Mouse (Mus musculus): ENCODE data around the gene Arhgap28. TPM values are rescaled to one million over a fixed set of nuclear protein-coding genes. Genes with fewer than 3 reads are reported as not detected.

Arhgap28 gene
- polyA plus RNA-seq, 1 experiment from 2014 or later: 5.1 TPM

GRCm38 (mm10) chr17:67888081-67888480, 115.8 kb downstream of the Arhgap28 start:
- Histone ChIP-seq H3K27me3 (ENCODE audit: control insufficient read depth, insufficient read depth, low read length) (no peaks in the 10 kb centered on the region), H3K36me3 (ENCODE audit: control insufficient read depth, insufficient read depth, low read length) (no peaks in the 10 kb centered on the region), H3K4me2 (ENCODE audit: low read depth, low read length) (no peak overlapping the region), H3K4me3 (ENCODE audit: low read depth, low read length) (no peak overlapping the region), H3K4me1 (ENCODE audit: control insufficient read depth, insufficient read depth, low read length) (no peaks in the 10 kb centered on the region), H3K9me3 (ENCODE audit: control insufficient read depth, low read length) (no peaks in the 10 kb centered on the region), H3K27ac (ENCODE audit: low read depth, low read length) (no peak overlapping the region), H3K9ac (replicated peaks; ENCODE audit: low read depth, low read length) (no peak overlapping the region)
- no peak for ATAC-seq (ENCODE audit: low read depth)
- WGBS: 94% methylated on average over 9 of the region's 9 CpGs

GRCm38 (mm10) chr17:67886326-67886725, 117.6 kb downstream of the Arhgap28 start:
- Histone ChIP-seq H3K9ac (replicated peaks; ENCODE audit: low read depth, low read length) (no peak overlapping the region), H3K9me3 (ENCODE audit: control insufficient read depth, low read length) (no peaks in the 10 kb centered on the region), H3K4me3 (ENCODE audit: low read depth, low read length) (no peak overlapping the region), H3K4me1 (ENCODE audit: control insufficient read depth, insufficient read depth, low read length) (no peaks in the 10 kb centered on the region), H3K4me2 (ENCODE audit: low read depth, low read length) (no peak overlapping the region), H3K27ac (ENCODE audit: low read depth, low read length) (no peak overlapping the region), H3K36me3 (ENCODE audit: control insufficient read depth, insufficient read depth, low read length) (no peaks in the 10 kb centered on the region), H3K27me3 (ENCODE audit: control insufficient read depth, insufficient read depth, low read length) (no peaks in the 10 kb centered on the region)
- ATAC-seq (ENCODE audit: low read depth): no peak
- 90% methylated on average over 5 of the region's 5 CpGs for WGBS

GRCm38 (mm10) chr17:67877599-67877998, 126.3 kb downstream of the Arhgap28 start:
- no peak overlapping the region for H3K9ac ChIP-seq (replicated peaks; ENCODE audit: low read depth, low read length)
- no peaks in the 10 kb centered on the region for H3K27me3 ChIP-seq (ENCODE audit: control insufficient read depth, insufficient read depth, low read length)
- H3K4me2 ChIP-seq (ENCODE audit: low read depth, low read length): no peak overlapping the region
- no peak for ATAC-seq (ENCODE audit: low read depth)
- H3K4me3 ChIP-seq (ENCODE audit: low read depth, low read length): no peak overlapping the region
- H3K36me3 ChIP-seq (ENCODE audit: control insufficient read depth, insufficient read depth, low read length): no peaks in the 10 kb centered on the region
- H3K27ac ChIP-seq (ENCODE audit: low read depth, low read length): no peak overlapping the region
- no peaks in the 10 kb centered on the region for H3K4me1 ChIP-seq (ENCODE audit: control insufficient read depth, insufficient read depth, low read length)
- H3K9me3 ChIP-seq (ENCODE audit: control insufficient read depth, low read length): no peaks in the 10 kb centered on the region
- WGBS: 87% methylated on average over 12 of the region's 12 CpGs

GRCm38 (mm10) chr17:67869731-67870601, 134.0 kb downstream of the Arhgap28 start:
- Histone ChIP-seq H3K9me3 (ENCODE audit: control insufficient read depth, low read length) (no peaks in the 10 kb centered on the region), H3K27me3 (ENCODE audit: control insufficient read depth, insufficient read depth, low read length) (no peaks in the 10 kb centered on the region), H3K4me3 (ENCODE audit: low read depth, low read length) (no peak overlapping the region), H3K27ac (ENCODE audit: low read depth, low read length) (no peak overlapping the region), H3K4me2 (ENCODE audit: low read depth, low read length) (no peak overlapping the region), H3K4me1 (ENCODE audit: control insufficient read depth, insufficient read depth, low read length) (no peaks in the 10 kb centered on the region), H3K36me3 (ENCODE audit: control insufficient read depth, insufficient read depth, low read length) (no peaks in the 10 kb centered on the region), H3K9ac (replicated peaks; ENCODE audit: low read depth, low read length) (no peak overlapping the region)
- peak; percentile 78 for ATAC-seq (ENCODE audit: low read depth)
- WGBS: 70% methylated on average over 23 of the region's 23 CpGs

GRCm38 (mm10) chr17:67866541-67867241, 137.2 kb downstream of the Arhgap28 start:
- no peaks in the 10 kb centered on the region for H3K9me3 ChIP-seq (ENCODE audit: control insufficient read depth, low read length)
- no peaks in the 10 kb centered on the region for H3K36me3 ChIP-seq (ENCODE audit: control insufficient read depth, insufficient read depth, low read length)
- no peak overlapping the region for H3K9ac ChIP-seq (replicated peaks; ENCODE audit: low read depth, low read length)
- H3K27me3 ChIP-seq (ENCODE audit: control insufficient read depth, insufficient read depth, low read length): no peaks in the 10 kb centered on the region
- ATAC-seq (ENCODE audit: low read depth): no peak
- no peak overlapping the region for H3K4me3 ChIP-seq (ENCODE audit: low read depth, low read length)
- H3K4me2 ChIP-seq (ENCODE audit: low read depth, low read length): no peak overlapping the region
- H3K4me1 ChIP-seq (ENCODE audit: control insufficient read depth, insufficient read depth, low read length): no peaks in the 10 kb centered on the region
- 85% methylated on average over 20 of the region's 20 CpGs for WGBS
- no peak overlapping the region for H3K27ac ChIP-seq (ENCODE audit: low read depth, low read length)

GRCm38 (mm10) chr17:67866026-67866425, 137.9 kb downstream of the Arhgap28 start:
- Histone ChIP-seq H3K4me2 (ENCODE audit: low read depth, low read length) (no peak overlapping the region), H3K36me3 (ENCODE audit: control insufficient read depth, insufficient read depth, low read length) (no peaks in the 10 kb centered on the region), H3K9me3 (ENCODE audit: control insufficient read depth, low read length) (no peaks in the 10 kb centered on the region), H3K4me1 (ENCODE audit: control insufficient read depth, insufficient read depth, low read length) (no peaks in the 10 kb centered on the region), H3K4me3 (ENCODE audit: low read depth, low read length) (no peak overlapping the region), H3K27me3 (ENCODE audit: control insufficient read depth, insufficient read depth, low read length) (no peaks in the 10 kb centered on the region), H3K27ac (ENCODE audit: low read depth, low read length) (no peak overlapping the region), H3K9ac (replicated peaks; ENCODE audit: low read depth, low read length) (no peak overlapping the region)
- 79% methylated on average over 9 of the region's 9 CpGs for WGBS
- no peak for ATAC-seq (ENCODE audit: low read depth)

- Histone ChIP-seq H3K9ac (replicated peaks; ENCODE audit: low read depth, low read length) (no peak overlapping the region), H3K27ac (ENCODE audit: low read depth, low read length) (no peak overlapping the region), H3K4me1 (ENCODE audit: control insufficient read depth, insufficient read depth, low read length) (no peaks in the 10 kb centered on the region), H3K4me3 (ENCODE audit: low read depth, low read length) (no peak overlapping the region), H3K9me3 (ENCODE audit: control insufficient read depth, low read length) (no peaks in the 10 kb centered on the region), H3K4me2 (ENCODE audit: low read depth, low read length) (no peak overlapping the region), H3K27me3 (ENCODE audit: control insufficient read depth, insufficient read depth, low read length) (no peaks in the 10 kb centered on the region), H3K36me3 (ENCODE audit: control insufficient read depth, insufficient read depth, low read length) (no peaks in the 10 kb centered on the region)
- WGBS: 83% methylated on average over 3 of the region's 3 CpGs
- no peak for ATAC-seq (ENCODE audit: low read depth)
These were observed 139.0 kb downstream of the Arhgap28 start for GRCm38 (mm10) chr17:67864912-67865311.

- H3K4me2 ChIP-seq (ENCODE audit: low read depth, low read length): no peak overlapping the region
- 87% methylated on average over 10 of the region's 10 CpGs for whole genome bisulfite sequencing
- no peaks in the 10 kb centered on the region for H3K4me1 ChIP-seq (ENCODE audit: control insufficient read depth, insufficient read depth, low read length)
- no peak overlapping the region for H3K9ac ChIP-seq (replicated peaks; ENCODE audit: low read depth, low read length)
- no peaks in the 10 kb centered on the region for H3K36me3 ChIP-seq (ENCODE audit: control insufficient read depth, insufficient read depth, low read length)
- ATAC-seq (ENCODE audit: low read depth): no peak
- H3K4me3 ChIP-seq (ENCODE audit: low read depth, low read length): no peak overlapping the region
- no peaks in the 10 kb centered on the region for H3K9me3 ChIP-seq (ENCODE audit: control insufficient read depth, low read length)
- H3K27me3 ChIP-seq (ENCODE audit: control insufficient read depth, insufficient read depth, low read length): no peaks in the 10 kb centered on the region
- H3K27ac ChIP-seq (ENCODE audit: low read depth, low read length): no peak overlapping the region
These were observed 139.6 kb downstream of the Arhgap28 start for GRCm38 (mm10) chr17:67864363-67864762.

All from neural tube, embryonic 14.5 days (tissue).